Mouse (Mus musculus): ENCODE measurements around the gene Fuom.

GRCm38 (mm10) chr7:140096055-140096454 is 6.2 kb downstream of the Fuom start:
- TF ChIP-seq POLR2A (IDR thresholded peaks at IDR 0.05; ENCODE audit: low read depth, low read length) (no peak), CTCF (conservative IDR thresholded peaks at IDR 0.05; ENCODE audit: insufficient read depth, insufficient read length, low read depth, low read length) (no peak)
